16 mouse cellular contexts compared by ENCODE assay signal in the genomic region with DNA sequence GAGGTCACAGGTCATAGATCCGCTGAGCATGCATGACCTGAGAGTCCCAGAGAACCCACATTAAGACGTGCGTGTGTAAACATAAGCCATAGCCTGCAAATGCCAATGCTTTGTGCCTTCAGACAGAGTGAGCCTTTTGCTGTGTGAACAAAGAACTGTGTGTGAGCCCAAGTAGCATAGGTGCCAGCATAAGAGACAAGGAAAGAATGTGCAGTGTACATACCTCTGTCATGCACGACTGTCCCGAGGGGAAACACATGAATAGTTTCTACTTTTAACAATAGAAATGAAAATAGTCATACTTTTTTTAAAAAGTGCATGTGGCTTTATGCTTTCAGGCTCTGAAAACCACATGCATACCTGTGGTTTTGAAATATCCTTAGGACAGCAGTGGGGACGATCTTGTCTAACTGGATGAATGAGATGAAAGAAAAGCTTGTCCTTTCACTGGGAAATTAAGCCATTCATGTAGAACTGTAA.
DNase-seq lines count a peak whose midpoint lies in the region; ATAC-seq and TF ChIP-seq lines count a peak whose summit lies in the region.
"Had no signal": no experiment of that assay in that cellular context is flagged by ENCODE, and none has a peak within 500 bp of the region (broad histone marks: within the 10 kb centered on the region; RNA-seq: fewer than 3 reads in every experiment).

No protein-coding gene starts in this region.

- POLR2A ChIA-PET in Patski (lab: Charles Lee) = no interaction called here

- peak overlapping the region; percentile 82 for H3K27ac ChIP-seq in lung, embryonic 14.5 days (ENCODE audit: low read depth)
- H3K27ac ChIP-seq in limb, embryonic 15.5 days = 0 out of 2 replicates have a peak overlapping the region, but pooled peaks have one; percentile 4
- H3K27ac ChIP-seq: heart, embryonic 15.5 days; hindbrain, embryonic 10.5 days; neural tube, embryonic 12.5 days had no signal

- DNase-seq in lung, embryonic 14.5 days = peak; percentile 55
- no peak for DNase-seq in lung, postnatal 25 days (ENCODE audit: low spot score)
- peak; percentile 51 for DNase-seq in A20 (ENCODE audit: low read depth, low spot score)
- DNase-seq in Patski (ENCODE audit: low read depth, low spot score) = peak; percentile 93
- DNase-seq in spleen, postnatal 4 days (ENCODE audit: low spot score in 2 of 2) = no peak
- DNase-seq in adrenal gland, adult (ENCODE audit: inconsistent age in 2 of 2, low spot score in 1 of 2) = no peak
- no peak for DNase-seq in right cerebral cortex, postnatal 25 days
- DNase-seq: adrenal gland, adult 2 months; cerebellum, adult 8-10 months; thymus, postnatal 25 days had no signal

- WGBS in lung, embryonic 14.5 days = 39% methylated on average over 6 of the region's 6 CpGs
- 55% methylated on average over 6 of the region's 6 CpGs for WGBS in limb, embryonic 15.5 days

- in situ Hi-C loops in Patski (cut with MboI; ENCODE audit: low pct_unique_long_range_greater_than_20kb) = no loop called here

- CTCF ChIA-PET in Patski (lab: Charles Lee) = interaction anchor here (1.0 to 1.4 kb wide), 2 partner anchors 43 to 429 kb away, joined by 4 read pairs; no protein-coding TSS in a partner anchor

- H3K27me3 ChIP-seq in lung, embryonic 14.5 days (ENCODE audit: insufficient read depth, low read length) = no peaks in the 10 kb centered on the region
- H3K27me3 ChIP-seq in Patski = no peaks in the 10 kb centered on the region
- no peaks in the 10 kb centered on the region for H3K27me3 ChIP-seq in limb, embryonic 15.5 days
- H3K27me3 ChIP-seq: heart, embryonic 15.5 days; neural tube, embryonic 12.5 days had no signal

- no peaks in the 10 kb centered on the region for H3K36me3 ChIP-seq in lung, embryonic 14.5 days (ENCODE audit: insufficient read depth)
- H3K36me3 ChIP-seq in limb, embryonic 15.5 days = no peaks in the 10 kb centered on the region
- H3K36me3 ChIP-seq: forebrain, embryonic 10.5 days; heart, embryonic 15.5 days; hindbrain, embryonic 10.5 days; neural tube, embryonic 12.5 days had no signal

- H3K9ac ChIP-seq in lung, embryonic 14.5 days = no peak overlapping the region
- H3K9ac ChIP-seq in limb, embryonic 15.5 days = no peak overlapping the region
- H3K9ac ChIP-seq: heart, embryonic 15.5 days; neural tube, embryonic 12.5 days had no signal

- TF ChIP-seq CTCF in lung, embryonic 14.5 days (IDR thresholded peaks at IDR 0.05; ENCODE audit: low read depth) = no peak
- TF ChIP-seq CTCF in Patski (IDR thresholded peaks at IDR 0.05) = no peak

- H3K4me1 ChIP-seq in lung, embryonic 14.5 days (ENCODE audit: insufficient read depth) = peaks cover 12% of the 10 kb centered on the region; the same call in 1 of the 2 replicates
- peaks cover 23% of the 10 kb centered on the region for H3K4me1 ChIP-seq in limb, embryonic 15.5 days
- H3K4me1 ChIP-seq: heart, embryonic 15.5 days; neural tube, embryonic 12.5 days had no signal

- no peaks in the 10 kb centered on the region for H3K9me3 ChIP-seq in lung, embryonic 14.5 days (ENCODE audit: low read depth, low read length)
- H3K9me3 ChIP-seq in limb, embryonic 15.5 days = no peaks in the 10 kb centered on the region
- H3K9me3 ChIP-seq: forebrain, embryonic 10.5 days; heart, embryonic 15.5 days; hindbrain, embryonic 10.5 days; neural tube, embryonic 12.5 days had no signal

- peak; percentile 86 for ATAC-seq in lung, embryonic 14.5 days (ENCODE audit: insufficient read depth)
- peak; percentile 94 for ATAC-seq in Patski
- no peak for ATAC-seq in limb, embryonic 15.5 days (ENCODE audit: insufficient number of reproducible peaks, low FRiP score, low TSS enrichment, low read depth)
- ATAC-seq: lung, postnatal 0 days had no signal

- H3K4me2 ChIP-seq in lung, embryonic 14.5 days = no peak overlapping the region
- H3K4me2 ChIP-seq in limb, embryonic 15.5 days = no peak overlapping the region
- H3K4me2 ChIP-seq: heart, embryonic 15.5 days; neural tube, embryonic 12.5 days had no signal

- H3K4me3 ChIP-seq in lung, embryonic 14.5 days (ENCODE audit: low read depth, low read length) = no peak overlapping the region
- no peak overlapping the region for H3K4me3 ChIP-seq in limb, embryonic 15.5 days
- H3K4me3 ChIP-seq: forebrain, embryonic 10.5 days; heart, embryonic 15.5 days; hindbrain, embryonic 10.5 days; neural tube, embryonic 12.5 days had no signal

Comparison
In these comparisons a context has a peak if more than half of its experiments do, and no peak if none do; other contexts are left out.
1. DNase-seq: peak in lung, embryonic 14.5 days (single experiment), A20 (single experiment) and Patski (single experiment); none in lung, postnatal 25 days (single experiment), spleen, postnatal 4 days (0 of 2), adrenal gland, adult (0 of 2) and right cerebral cortex, postnatal 25 days (single experiment).